Mouse (Mus musculus): ENCODE measurements around the gene Adrb1. TPM values are rescaled to one million over a fixed set of nuclear protein-coding genes. Genes with fewer than 3 reads are reported as not detected.

Adrb1 gene
- total RNA-seq, 2 experiments from 2014 or later, result 0.11 to 0.13 TPM

DNA sequence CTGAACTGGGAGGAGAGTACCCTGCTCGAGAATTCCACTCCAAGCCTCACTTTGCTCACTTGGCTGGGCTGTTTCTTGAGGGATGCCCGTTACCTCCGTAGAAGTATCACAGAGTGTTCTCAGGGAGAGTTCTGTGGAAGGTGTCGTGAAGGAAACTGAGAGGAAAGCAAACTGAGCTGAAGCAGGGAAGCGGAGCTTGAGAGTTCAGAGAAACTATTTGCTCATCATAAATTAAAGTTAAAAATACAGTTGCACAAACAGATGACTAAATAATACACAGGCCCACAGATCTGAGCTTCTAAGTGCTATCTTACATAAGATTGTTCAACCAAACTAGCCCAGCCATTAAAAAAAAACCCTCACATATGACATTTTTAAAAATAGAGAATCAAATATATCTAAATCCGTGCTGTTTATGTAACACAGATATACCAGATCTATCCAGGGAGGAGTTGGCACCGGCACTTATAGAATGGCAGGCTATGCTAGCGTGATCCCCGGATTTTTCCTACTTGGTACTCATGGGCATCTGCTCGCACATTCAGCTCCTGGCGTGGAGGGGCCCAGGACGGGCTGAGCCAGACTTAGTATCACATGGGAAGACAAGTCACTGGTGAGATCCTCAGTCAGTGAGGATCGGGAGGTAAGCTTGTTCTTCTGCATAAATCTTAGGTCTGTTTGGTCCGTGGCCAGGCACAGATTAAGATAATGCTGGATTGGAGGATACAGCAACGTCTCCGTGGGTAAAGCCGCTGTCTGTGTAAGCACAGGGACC, 11.7 kb upstream of the Adrb1 start:
- TF ChIP-seq CTCF (IDR thresholded peaks at IDR 0.05), result no peak
- no peak overlapping the region for H3K27ac ChIP-seq
- no peak for DNase-seq

DNA sequence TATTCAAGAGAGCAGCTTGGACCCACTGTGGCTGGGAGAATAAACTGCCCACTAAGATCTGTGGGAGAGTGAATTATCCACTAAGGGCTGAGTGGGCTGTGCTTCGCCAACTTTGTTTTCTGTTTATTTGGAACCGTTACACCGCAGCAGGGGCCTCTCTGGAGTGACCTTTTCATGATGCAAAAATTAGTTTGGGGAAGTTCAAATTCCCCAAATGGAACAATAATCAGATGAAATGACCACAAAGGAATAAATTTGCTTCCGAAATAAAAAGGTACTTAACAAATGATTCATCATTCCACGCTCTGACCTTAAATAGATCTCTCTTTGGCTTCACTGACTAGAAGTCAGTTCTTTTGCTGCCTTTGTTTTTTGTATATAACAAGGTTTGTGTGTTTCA, 8.4 kb upstream of the Adrb1 start:
- H3K4me3 ChIP-seq, result no peak overlapping the region
- no peak overlapping the region for H3K27ac ChIP-seq
- no peak for DNase-seq
- intact Hi-C loops (cut with DNase I), result no loop called here
- TF ChIP-seq CTCF (IDR thresholded peaks at IDR 0.05), result no peak

More for the DNA sequence above, 11.7 kb upstream of the Adrb1 start:
- H3K4me3 ChIP-seq, result no peak overlapping the region
- intact Hi-C loops (cut with DNase I), result no loop called here

DNA sequence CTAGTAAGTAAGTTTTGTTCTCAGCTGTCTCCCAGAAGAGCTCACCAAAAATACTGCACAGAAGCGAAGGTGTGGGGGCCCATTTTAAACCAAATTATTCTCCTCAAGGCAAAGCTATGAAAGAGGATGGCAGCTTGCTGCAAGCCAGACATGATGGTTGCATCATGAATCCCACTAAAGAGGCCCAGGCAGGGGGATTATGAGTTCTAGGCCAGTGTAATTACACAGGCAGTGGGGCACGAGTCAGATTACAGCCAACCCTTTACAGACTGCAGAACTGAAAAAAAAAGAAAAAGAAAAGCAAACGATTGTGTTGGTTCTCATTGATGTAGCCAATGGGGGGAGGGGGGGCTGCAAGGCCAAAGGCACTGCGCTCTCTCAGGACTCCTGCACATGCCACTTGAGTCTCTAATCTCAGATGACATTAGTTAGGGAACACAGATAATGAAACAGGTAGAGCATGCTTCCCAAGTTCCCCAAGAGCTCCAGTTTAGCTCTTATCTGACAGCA, 7.3 kb upstream of the Adrb1 start:
- no peak for TF ChIP-seq CTCF (IDR thresholded peaks at IDR 0.05)
- intact Hi-C loops (cut with DNase I), result no loop called here
- Histone ChIP-seq H3K27ac (no peak overlapping the region), H3K4me3 (no peak overlapping the region)
- no peak for DNase-seq

DNA sequence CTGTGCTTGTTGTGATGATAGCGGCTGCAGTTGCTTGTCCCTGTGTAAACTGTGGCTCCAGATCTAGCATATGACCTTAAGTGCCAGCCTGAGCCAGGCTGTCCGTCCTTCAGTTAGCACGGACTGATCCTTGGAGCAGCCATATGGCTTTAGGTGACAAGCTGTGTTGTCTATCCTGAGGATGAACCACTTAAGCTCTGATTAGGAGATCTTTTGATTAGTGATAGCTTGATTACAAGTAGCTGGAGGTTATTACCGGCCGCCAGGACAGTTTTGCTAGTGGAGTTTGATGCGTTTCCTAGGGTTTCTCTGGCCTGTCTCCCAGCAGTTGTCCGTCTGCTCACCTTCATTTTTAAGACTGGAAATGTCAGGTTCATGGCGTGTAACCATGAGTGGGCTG, 4.0 kb upstream of the Adrb1 start:
- intact Hi-C loops (cut with DNase I), result no loop called here
- no peak for TF ChIP-seq CTCF (IDR thresholded peaks at IDR 0.05)
- Histone ChIP-seq H3K27ac (no peak overlapping the region), H3K4me3 (no peak overlapping the region)
- DNase-seq, result no peak

DNA sequence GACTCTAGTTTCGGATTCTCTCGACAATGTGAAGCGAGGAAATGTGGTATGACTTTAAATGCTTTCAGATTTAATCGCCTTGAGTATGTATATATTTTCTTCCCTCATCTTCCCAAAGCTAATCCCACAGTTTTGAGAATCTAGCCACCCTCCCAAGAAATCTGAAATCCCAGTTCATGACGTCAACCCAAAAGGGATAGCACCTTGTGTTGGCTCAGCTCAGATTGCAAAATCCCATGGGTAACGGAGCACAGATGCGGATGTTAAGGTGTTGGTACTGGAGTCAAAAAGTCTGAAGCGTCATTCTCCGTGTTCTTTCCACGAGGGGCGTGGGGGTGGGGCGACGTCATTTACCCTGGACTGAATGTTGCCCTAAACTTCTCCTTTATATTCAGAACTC, 1.1 kb upstream of the Adrb1 start:
- intact Hi-C loops (cut with DNase I), result no loop called here
- TF ChIP-seq CTCF (IDR thresholded peaks at IDR 0.05), result no peak
- H3K4me3 ChIP-seq, result peak overlapping the region; percentile 78
- no peak for DNase-seq
- H3K27ac ChIP-seq, result no peak overlapping the region

DNA sequence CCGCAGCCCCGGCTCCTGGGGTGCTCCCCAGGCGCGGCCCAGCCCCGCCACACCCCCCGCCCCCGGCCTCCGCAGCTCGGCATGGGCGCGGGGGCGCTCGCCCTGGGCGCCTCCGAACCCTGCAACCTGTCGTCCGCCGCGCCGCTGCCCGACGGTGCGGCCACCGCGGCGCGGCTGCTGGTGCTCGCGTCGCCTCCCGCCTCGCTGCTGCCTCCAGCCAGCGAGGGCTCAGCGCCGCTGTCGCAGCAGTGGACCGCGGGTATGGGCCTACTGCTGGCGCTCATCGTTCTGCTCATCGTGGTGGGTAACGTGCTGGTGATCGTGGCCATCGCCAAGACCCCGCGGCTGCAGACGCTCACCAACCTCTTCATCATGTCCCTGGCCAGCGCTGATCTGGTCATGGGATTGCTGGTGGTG, 300 bp downstream of the Adrb1 start:
- Histone ChIP-seq H3K27ac (no peak overlapping the region), H3K4me3 (peak overlapping the region; percentile 78)
- TF ChIP-seq CTCF (IDR thresholded peaks at IDR 0.05), result no peak
- intact Hi-C loops (cut with DNase I), result no loop called here
- no peak for DNase-seq

DNA sequence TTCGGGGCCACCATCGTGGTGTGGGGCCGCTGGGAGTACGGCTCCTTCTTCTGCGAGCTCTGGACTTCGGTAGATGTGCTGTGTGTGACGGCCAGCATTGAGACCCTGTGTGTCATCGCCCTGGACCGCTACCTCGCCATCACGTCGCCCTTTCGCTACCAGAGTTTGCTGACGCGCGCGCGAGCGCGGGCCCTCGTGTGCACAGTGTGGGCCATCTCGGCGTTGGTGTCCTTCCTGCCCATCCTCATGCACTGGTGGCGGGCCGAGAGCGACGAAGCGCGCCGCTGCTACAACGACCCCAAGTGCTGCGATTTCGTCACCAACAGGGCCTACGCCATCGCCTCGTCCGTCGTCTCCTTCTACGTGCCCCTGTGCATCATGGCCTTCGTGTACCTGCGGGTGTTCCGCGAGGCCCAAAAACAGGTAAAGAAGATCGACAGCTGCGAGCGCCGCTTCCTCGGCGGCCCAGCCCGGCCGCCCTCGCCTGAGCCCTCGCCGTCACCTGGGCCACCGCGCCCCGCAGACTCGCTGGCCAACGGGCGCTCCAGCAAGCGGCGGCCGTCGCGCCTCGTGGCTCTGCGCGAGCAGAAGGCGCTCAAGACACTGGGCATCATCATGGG, 822 bp downstream of the Adrb1 start:
- intact Hi-C loops (cut with DNase I), result no loop called here
- H3K4me3 ChIP-seq, result peak overlapping the region; percentile 78
- peak; percentile 34 for DNase-seq
- TF ChIP-seq CTCF (IDR thresholded peaks at IDR 0.05), result no peak
- no peak overlapping the region for H3K27ac ChIP-seq

DNA sequence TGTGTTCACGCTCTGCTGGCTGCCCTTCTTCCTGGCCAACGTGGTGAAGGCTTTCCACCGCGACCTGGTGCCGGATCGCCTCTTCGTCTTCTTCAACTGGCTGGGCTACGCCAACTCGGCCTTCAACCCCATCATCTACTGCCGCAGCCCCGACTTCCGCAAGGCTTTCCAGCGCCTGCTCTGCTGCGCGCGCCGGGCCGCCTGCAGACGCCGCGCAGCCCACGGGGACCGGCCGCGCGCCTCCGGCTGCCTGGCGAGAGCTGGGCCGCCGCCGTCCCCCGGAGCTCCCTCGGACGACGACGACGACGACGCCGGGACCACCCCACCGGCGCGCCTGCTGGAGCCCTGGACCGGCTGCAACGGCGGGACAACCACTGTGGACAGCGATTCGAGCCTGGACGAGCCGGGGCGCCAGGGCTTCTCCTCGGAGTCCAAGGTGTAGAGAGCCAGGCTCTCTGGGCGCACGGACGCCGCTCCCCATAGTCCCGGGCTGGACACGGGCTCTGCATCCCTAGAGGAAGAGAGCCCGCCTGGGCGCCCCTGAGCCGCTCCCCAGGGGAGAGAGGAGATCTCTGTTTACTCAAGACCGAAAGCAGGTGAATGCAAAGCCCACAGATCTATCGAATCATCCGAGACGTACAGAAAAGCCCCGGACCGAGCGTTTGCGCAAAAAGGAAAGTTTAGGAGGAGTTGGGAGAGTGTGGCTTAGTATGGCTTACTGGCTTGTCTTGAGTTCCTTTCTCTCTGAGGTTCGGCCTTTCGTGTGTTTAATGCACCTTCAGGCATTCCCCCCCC, 1.5 kb downstream of the Adrb1 start:
- TF ChIP-seq CTCF (IDR thresholded peaks at IDR 0.05), result no peak

DNA sequence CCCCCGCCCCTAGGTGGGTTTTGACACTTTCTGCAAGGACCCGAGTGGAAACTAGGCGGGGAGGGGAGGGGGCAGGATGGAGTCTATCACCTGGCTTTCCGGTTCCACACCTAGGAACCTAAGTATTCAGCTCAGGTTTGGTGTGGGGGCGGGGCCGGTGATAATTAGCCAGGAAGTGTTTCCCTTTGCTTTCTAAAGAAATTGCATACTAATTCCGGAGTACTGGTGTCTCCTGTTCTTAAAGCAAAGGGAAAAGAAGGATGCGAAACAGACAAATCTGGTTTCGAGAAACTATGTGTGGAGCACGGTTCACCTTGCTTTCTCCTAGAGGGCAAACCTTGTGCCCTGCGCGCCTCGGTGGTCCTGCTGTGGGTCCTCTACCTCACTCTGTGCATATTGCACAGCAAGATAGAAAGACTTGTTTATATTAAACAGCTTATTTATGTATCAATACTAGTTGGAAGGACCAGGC, 2.2 kb downstream of the Adrb1 start:
- H3K27ac ChIP-seq, result no peak overlapping the region

More for the DNA sequence above, 1.5 kb downstream of the Adrb1 start:
- DNase-seq, result peak; percentile 72
- Histone ChIP-seq H3K4me3 (peak overlapping the region; percentile 78), H3K27ac (no peak overlapping the region)
- intact Hi-C loops (cut with DNase I), result no loop called here

DNA sequence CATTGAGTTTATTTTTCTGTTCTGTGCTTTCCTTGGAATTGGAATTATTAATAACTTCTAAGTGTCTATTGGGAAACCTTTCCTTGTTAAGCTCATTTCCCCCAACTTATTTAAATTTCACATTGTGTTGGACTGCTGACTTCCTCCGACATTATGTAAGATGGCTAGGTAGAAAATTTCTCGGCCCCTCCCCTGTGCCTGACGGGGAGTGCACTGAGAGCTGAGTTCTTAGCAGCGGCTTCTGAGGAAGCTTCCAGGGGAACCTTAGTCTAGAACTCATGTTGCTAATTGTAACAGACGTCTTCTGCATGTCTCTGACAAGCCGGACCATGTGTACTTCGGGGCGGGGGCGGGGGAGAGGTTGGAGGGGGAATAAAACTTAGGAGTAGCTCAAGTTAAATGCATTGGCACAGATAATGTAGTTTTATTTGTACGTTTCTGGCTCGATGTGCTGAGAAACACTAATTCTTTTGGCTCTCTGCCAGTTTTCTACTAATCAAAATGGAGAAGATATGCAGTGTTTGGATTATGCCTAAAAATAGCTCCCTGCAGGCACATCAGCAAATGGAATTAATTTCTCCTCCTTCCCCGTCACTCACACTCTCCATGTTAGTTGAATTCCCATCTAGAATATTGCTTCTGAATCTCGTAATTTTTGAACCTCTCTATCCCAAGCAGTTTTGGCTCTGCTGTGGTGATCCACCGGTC, 5.3 kb downstream of the Adrb1 start:
- H3K27ac ChIP-seq, result no peak overlapping the region
- no peak for TF ChIP-seq CTCF (IDR thresholded peaks at IDR 0.05)
- intact Hi-C loops (cut with DNase I), result no loop called here
- H3K4me3 ChIP-seq, result no peak overlapping the region
- DNase-seq, result no peak

More for the DNA sequence above, 2.2 kb downstream of the Adrb1 start:
- intact Hi-C loops (cut with DNase I), result no loop called here
- no peak for DNase-seq
- H3K4me3 ChIP-seq, result peak overlapping the region; percentile 78
- no peak for TF ChIP-seq CTCF (IDR thresholded peaks at IDR 0.05)

DNA sequence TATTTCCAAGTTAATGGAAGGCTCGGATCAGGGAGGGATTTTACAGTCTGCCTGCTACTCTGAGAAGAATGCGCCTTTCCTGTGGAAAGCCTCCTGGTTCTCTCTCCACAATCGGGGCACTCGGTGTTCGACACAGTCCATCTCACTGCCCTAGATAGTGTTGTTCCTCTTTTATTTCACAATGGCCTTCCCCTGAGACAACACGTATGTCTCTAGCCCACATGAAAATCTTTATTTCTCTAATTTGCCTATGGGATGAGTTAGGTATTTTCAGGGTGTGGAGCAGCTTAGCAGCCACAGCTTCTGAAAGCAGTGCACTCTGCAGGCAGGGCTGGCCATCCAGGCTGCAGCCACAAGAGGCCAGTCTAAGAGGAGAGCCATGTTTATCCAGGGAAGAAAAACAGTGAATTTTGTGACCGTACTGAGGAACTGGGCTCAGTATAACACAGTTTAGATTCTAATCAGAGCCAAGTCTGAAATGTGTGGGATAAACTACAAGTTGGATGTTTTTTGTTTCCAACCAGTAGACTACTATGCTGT, 12.1 kb downstream of the Adrb1 start:
- no peak for TF ChIP-seq CTCF (IDR thresholded peaks at IDR 0.05)
- H3K27ac ChIP-seq, result no peak overlapping the region
- intact Hi-C loops (cut with DNase I), result no loop called here
- no peak overlapping the region for H3K4me3 ChIP-seq
- DNase-seq, result no peak

DNA sequence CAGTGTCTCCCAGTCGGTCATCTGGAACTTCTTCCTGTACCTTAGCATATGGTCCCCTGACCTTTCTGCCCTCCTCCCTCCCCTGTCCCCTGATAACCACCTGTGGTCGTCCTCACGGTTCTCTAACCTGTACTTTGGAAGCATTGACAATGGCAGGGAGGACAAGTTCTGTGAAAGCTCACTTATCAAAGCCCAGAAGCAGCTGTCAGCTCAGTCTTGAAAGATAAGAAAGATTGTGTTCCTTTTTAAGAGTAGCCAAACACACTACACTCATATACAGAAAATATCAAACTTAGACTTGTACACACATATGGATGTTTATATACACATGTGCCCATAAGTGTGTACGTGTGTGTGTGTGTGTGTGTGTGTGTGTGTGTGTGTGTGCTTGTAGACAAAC, 13.7 kb downstream of the Adrb1 start:
- Histone ChIP-seq H3K27ac (no peak overlapping the region), H3K4me3 (no peak overlapping the region)
- intact Hi-C loops (cut with DNase I), result no loop called here
- no peak for DNase-seq
- TF ChIP-seq CTCF (IDR thresholded peaks at IDR 0.05), result no peak

Data from gastrocnemius, adult 2 months (tissue).